Mouse (Mus musculus) spleen, adult 2 months (tissue): ENCODE data around the gene Rab30.

Experiments
- CTCF ChIP-seq: fragments of 200-500 bp; IDR thresholded peaks from 2 replicates; pipeline ENCODE4 v1.5.1; 2011; ENCODE audit warnings: mild to moderate bottlenecking, inconsistent platforms; ENCODE audit not compliant: insufficient read depth, insufficient read length, insufficient replicate concordance; ENCODE audit errors: extremely low read depth
- POLR2A ChIP-seq: fragments of 200-500 bp; IDR thresholded peaks from 2 replicates; pipeline ENCODE4 v1.6.1; 2011; ENCODE audit warnings: low read depth, low read length, inconsistent platforms

DNA sequence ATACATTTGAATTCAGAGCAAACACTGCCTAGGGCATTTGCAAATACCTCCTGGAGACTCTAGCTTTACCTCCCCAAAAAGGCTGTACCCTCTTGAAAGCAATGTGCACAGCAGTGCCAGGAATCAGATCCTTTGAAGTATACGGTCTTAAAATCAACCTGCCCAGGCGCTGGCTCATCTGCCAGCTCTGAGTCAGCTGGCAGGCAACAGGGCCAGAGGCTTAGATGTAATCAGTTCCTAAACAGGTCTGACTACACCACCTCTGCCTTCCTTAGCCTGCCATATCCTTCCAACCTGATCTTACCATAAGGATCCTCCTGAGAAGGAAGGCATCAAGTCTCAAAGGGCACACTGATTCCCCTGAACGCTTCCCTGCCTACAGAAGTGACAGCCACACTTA, 17.7 kb upstream of the Rab30 start:
- no peak for TF ChIP-seq CTCF
- no peak for TF ChIP-seq POLR2A
